Mouse (Mus musculus): ENCODE results near the gene Mlh3.

GRCm38 (mm10) chr12:85278919-85279318, 8.5 kb upstream of the Mlh3 start:
- TF ChIP-seq POLR2A (IDR thresholded peaks at IDR 0.05; ENCODE audit: control insufficient read depth in 1 of 2, insufficient read depth in 1 of 2, low read depth in 1 of 2, low read length in 2 of 2, poor library complexity in 1 of 2): peak in 1 of 2 experiments; percentile 39; a peak in 1 of 4 replicates
- 0 out of 2 replicates have a peak, but pooled peaks have one; percentile 32 for TF ChIP-seq TBP (IDR thresholded peaks at IDR 0.05; ENCODE audit: low read depth, low read length)
- TF ChIP-seq CTCF (IDR thresholded peaks at IDR 0.05 in 2 of 3, conservative IDR thresholded peaks at IDR 0.05 in 1 of 3; ENCODE audit: control insufficient read depth in 1 of 3, insufficient read depth in 1 of 3, low read depth in 2 of 3, low read length in 3 of 3, poor library complexity in 1 of 3, severe bottlenecking in 1 of 3): peak; percentile 31 to 50 (median 47); a peak in 5 of 6 replicates
- TF ChIP-seq ZNF384 (IDR thresholded peaks at IDR 0.05; ENCODE audit: low read depth, low read length): no peak
- no peak for TF ChIP-seq USF1 (IDR thresholded peaks at IDR 0.05; ENCODE audit: low read depth, low read length)
